Mouse (Mus musculus) ES-E14 (cell line): Measurements from ENCODE around the gene Hsd11b1. TPM values are rescaled to one million over a fixed set of nuclear protein-coding genes. Genes with fewer than 3 reads are reported as not detected.

Experiments
- DNase-seq: peaks from one replicate; pipeline ENCODE4 v3.0.0-alpha.2; 2013; ENCODE audit warnings: low read depth, low spot score
- H3K27ac ChIP-seq: 2 replicates; pipeline ENCODE4 v1.5.1; 2012; ENCODE audit warnings: low read depth, mild to moderate bottlenecking, low read length, moderate library complexity, mixed read lengths; ENCODE audit not compliant: poor library complexity, insufficient read depth, severe bottlenecking
- H3K36me3 ChIP-seq: 2 replicates; pipeline ENCODE4 v1.6.1; 2012; ENCODE audit warnings: mild to moderate bottlenecking, low read length, moderate library complexity, mixed read lengths; ENCODE audit not compliant: control insufficient read depth, poor library complexity, insufficient read depth, severe bottlenecking
- H3K4me1 ChIP-seq, 2 experiments: fragments of 150-350 bp in 1 of 2; sonication (generic) in 1 of 2; 2 replicates each; pipeline ENCODE4 v1.6.1; 2012; ENCODE audit warnings: low read length in 2 of 2, mild to moderate bottlenecking in 1 of 2, mixed read lengths in 1 of 2; ENCODE audit not compliant: control insufficient read depth in 2 of 2, insufficient read depth in 2 of 2, poor library complexity in 1 of 2
- H3K4me3 ChIP-seq, 2 experiments: fragments of 150-350 bp in 1 of 2; sonication (generic) in 1 of 2; 2 replicates each; pipeline ENCODE4 v1.5.1; 2012; ENCODE audit warnings: low read length in 2 of 2, low read depth in 1 of 2, mild to moderate bottlenecking in 1 of 2, mixed read lengths in 1 of 2; ENCODE audit not compliant: insufficient read depth in 1 of 2, poor library complexity in 1 of 2, severe bottlenecking in 1 of 2
- H3K9ac ChIP-seq: 2 replicates; pipeline ENCODE4 v1.6.1; 2012; ENCODE audit warnings: low read depth, mild to moderate bottlenecking, low read length, mixed read lengths; ENCODE audit not compliant: poor library complexity, insufficient read depth, severe bottlenecking
- H3K9me3 ChIP-seq: fragments of 150-350 bp; sonication (generic); 2 replicates; pipeline ENCODE4 v1.6.1; 2012; ENCODE audit warnings: low read depth, mild to moderate bottlenecking, low read length; ENCODE audit not compliant: control insufficient read depth, insufficient read depth
- CHD2 ChIP-seq: IDR thresholded peaks from 2 replicates; pipeline ENCODE4 v1.6.1; 2014; ENCODE audit warnings: mild to moderate bottlenecking, low read depth, low read length, inconsistent platforms
- HCFC1 ChIP-seq: IDR thresholded peaks from 2 replicates; pipeline ENCODE4 v1.6.1; 2012; ENCODE audit warnings: low read length, inconsistent platforms, borderline replicate concordance; ENCODE audit not compliant: insufficient read depth
- MAFK ChIP-seq: IDR thresholded peaks from 2 replicates; pipeline ENCODE4 v1.6.1; 2014; ENCODE audit warnings: mild to moderate bottlenecking, low read depth, low read length, inconsistent platforms; ENCODE audit not compliant: insufficient read depth
- ZC3H11A ChIP-seq: IDR thresholded peaks from 2 replicates; pipeline ENCODE4 v1.6.1; 2012; ENCODE audit warnings: low read depth, mild to moderate bottlenecking, inconsistent platforms, low read length, borderline replicate concordance
- ZNF384 ChIP-seq: IDR thresholded peaks from 2 replicates; pipeline ENCODE4 v1.6.1; 2012; ENCODE audit warnings: low read depth, low read length, inconsistent platforms
- in situ Hi-C, 2 experiments: fragments of 600-800 bp; cut with MboI; formaldehyde crosslinking; loops; one replicate each; pipeline ENCODE4 v1.15.1; 2025; ENCODE audit warnings: low sequenced_read_pairs in 2 of 2, inconsistent platforms in 1 of 2; ENCODE audit not compliant: unreplicated experiment in 2 of 2
- total RNA-seq: library from RNA; depleted of rRNA; stranded (reverse); fragments of 300-350 nt; gene quantifications from 2 replicates; pipeline ENCODE4 v1.2.3, GENCODE M21; 2012

Hsd11b1 gene
- total RNA-seq, 1 experiment: 0.18 TPM

DNA sequence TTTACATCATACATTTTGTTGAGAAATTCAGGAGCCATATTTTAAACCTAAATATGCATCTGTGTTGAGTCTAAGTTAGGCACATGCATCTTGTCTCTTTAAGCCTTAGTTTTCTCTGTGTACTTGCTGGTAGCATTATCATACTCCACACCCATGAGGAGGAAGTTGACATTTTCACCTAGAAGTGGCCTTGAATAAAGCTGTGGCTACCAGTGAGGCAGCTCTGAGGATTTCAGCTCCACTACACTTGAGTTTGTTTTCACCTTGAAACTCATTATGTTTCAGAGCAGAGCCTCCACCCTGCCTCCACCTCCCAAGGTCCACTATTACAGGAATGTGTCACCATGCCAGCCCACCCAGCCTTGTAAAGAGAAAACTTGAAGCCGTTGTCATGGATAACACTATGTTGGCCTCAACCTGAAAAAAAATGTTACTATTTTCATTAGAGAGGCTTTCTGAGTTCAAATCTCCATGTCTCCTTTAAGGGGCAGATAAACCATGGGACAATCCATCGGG lies 29.7 kb downstream of the Hsd11b1 start:
- H3K9me3 ChIP-seq: no peaks in the 10 kb centered on the region
- H3K4me3 ChIP-seq: no peak overlapping the region
- no peak overlapping the region for H3K27ac ChIP-seq
- H3K9ac ChIP-seq: no peak overlapping the region
- H3K4me1 ChIP-seq: no peaks in the 10 kb centered on the region
- no peak for TF ChIP-seq ZNF384
- no peak for TF ChIP-seq CHD2
- TF ChIP-seq ZC3H11A: no peak
- TF ChIP-seq MAFK: no peak
- H3K36me3 ChIP-seq: no peaks in the 10 kb centered on the region
- no peak for DNase-seq
- in situ Hi-C loops: no loop called here

DNA sequence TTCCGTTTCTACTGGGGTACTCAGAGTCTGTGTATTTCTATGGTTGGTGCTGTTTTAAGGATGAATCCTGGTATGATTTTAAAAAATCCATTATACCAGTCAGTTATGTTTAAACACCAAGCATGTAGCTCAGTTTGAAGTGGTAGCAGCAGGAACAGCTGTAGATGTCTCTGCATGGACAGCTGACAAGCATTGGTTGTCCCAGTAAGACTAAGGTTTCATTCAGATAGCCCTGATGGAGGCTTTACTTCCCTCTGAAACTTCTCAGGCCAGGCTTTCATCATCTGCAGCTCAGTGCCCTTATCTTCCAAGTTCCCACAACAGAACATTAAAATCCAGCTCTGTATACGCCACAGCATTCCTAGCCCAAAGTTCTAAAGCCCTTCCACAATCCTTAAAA lies 31.1 kb downstream of the Hsd11b1 start:
- H3K4me3 ChIP-seq: no peak overlapping the region
- H3K27ac ChIP-seq: no peak overlapping the region
- in situ Hi-C loops: no loop called here
- no peaks in the 10 kb centered on the region for H3K36me3 ChIP-seq
- H3K9ac ChIP-seq: no peak overlapping the region
- no peaks in the 10 kb centered on the region for H3K9me3 ChIP-seq
- no peaks in the 10 kb centered on the region for H3K4me1 ChIP-seq
- no peak for DNase-seq
- no peak for TF ChIP-seq CHD2
- no peak for TF ChIP-seq ZC3H11A
- no peak for TF ChIP-seq MAFK
- no peak for TF ChIP-seq HCFC1
- TF ChIP-seq ZNF384: no peak

DNA sequence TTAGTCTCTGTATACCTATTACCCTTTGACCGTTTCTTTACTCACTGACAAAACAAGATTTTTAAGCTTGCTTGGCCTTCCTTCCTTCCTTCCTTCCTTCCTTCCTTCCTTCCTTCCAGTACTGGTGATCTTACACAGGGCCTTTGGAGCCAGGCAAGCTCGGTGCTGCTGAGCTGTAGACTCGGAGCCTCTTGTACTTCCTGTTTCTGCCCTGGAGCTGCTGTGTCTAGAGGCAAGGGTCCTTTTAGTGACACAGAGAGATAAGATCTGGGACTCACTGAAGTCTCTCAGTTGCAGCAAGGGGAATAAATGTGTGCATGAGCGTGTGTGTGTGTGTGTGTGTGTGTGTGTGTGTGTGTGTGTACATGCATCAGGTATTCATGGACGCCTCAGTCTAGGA lies 32.9 kb downstream of the Hsd11b1 start:
- no peaks in the 10 kb centered on the region for H3K4me1 ChIP-seq
- no peaks in the 10 kb centered on the region for H3K9me3 ChIP-seq
- no peak for DNase-seq
- no peak overlapping the region for H3K27ac ChIP-seq
- in situ Hi-C loops: no loop called here
- no peaks in the 10 kb centered on the region for H3K36me3 ChIP-seq
- no peak overlapping the region for H3K9ac ChIP-seq
- TF ChIP-seq ZC3H11A: no peak
- no peak for TF ChIP-seq HCFC1
- TF ChIP-seq CHD2: no peak
- H3K4me3 ChIP-seq: no peak overlapping the region

DNA sequence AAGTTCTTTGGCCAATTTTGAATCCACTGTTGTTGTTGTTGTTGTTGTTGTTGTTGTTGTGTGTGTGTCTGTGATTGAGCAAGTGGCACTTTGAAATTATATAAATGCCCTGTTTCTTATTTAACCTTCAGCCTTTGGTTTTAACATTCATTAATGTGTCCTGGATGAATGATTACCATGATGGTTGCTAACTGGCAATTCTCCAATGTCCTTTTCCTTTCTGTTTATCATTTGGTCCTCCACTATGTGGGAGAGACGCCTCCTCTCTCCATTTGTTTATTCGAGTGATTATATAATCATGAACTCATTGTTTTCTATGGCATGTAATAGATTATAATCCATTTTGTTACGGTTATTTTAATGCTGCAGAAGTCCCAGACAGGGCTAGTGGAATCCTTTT lies 33.3 kb downstream of the Hsd11b1 start:
- H3K9me3 ChIP-seq: no peaks in the 10 kb centered on the region
- H3K9ac ChIP-seq: no peak overlapping the region
- in situ Hi-C loops: no loop called here
- no peaks in the 10 kb centered on the region for H3K4me1 ChIP-seq
- no peak overlapping the region for H3K4me3 ChIP-seq
- DNase-seq: no peak
- H3K27ac ChIP-seq: no peak overlapping the region
- TF ChIP-seq ZNF384 (no peak), MAFK (no peak), CHD2 (no peak), HCFC1 (no peak)
- no peaks in the 10 kb centered on the region for H3K36me3 ChIP-seq

DNA sequence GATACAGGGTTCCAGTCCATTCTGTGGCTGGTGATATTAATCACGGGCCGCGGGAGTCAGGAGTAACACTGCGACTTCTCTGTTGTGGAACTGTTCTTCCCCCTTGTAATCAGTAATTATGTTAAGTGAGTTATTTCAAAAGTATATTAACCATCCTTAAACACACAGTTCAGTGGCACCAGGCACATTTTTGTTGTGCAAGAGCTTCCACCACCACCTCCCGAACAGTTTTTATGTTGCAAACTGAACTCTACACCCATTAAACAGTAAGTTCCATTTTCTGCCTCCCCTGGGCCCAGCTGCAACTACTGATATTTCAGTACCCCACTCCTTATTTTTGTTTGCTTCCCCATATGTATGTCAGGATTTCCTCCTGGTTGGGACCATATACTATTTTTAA lies 34.3 kb downstream of the Hsd11b1 start:
- Histone ChIP-seq H3K9me3 (no peaks in the 10 kb centered on the region), H3K9ac (no peak overlapping the region), H3K4me1 (no peaks in the 10 kb centered on the region), H3K4me3 (no peak overlapping the region), H3K36me3 (no peaks in the 10 kb centered on the region), H3K27ac (no peak overlapping the region)
- in situ Hi-C loops: no loop called here
- DNase-seq: no peak
- TF ChIP-seq ZNF384: no peak
- no peak for TF ChIP-seq ZC3H11A
- no peak for TF ChIP-seq HCFC1
- no peak for TF ChIP-seq CHD2
- no peak for TF ChIP-seq MAFK
